Mouse (Mus musculus) lung, postnatal 0 days (tissue): ENCODE data around the gene Ass1. TPM values are rescaled to one million over a fixed set of nuclear protein-coding genes. Genes with fewer than 3 reads are reported as not detected.
A peak's percentile ranks its signal among the peaks of the same experiment; 100 is the strongest.

Experiments
- ATAC-seq: fragments of 200-750 bp; cut with Nextera tagmentation; 2 replicates; pipeline ENCODE4 v1.8.0; 2017; ENCODE audit warnings: moderate library complexity
- DNase-seq: peaks from one replicate; pipeline ENCODE4 v3.0.0-alpha.2; 2016; ENCODE audit warnings: low spot score
- H3K27ac ChIP-seq: fragments of 300-500 bp; sonication (generic); 2 replicates; pipeline ENCODE4 v1.5.1; 2014; ENCODE audit warnings: antibody characterized with exemption, mild to moderate bottlenecking, low read length, mixed read lengths
- H3K27me3 ChIP-seq: fragments of 300-500 bp; sonication (generic); replicated peaks from 2 replicates; pipeline ENCODE4 v1.6.1; 2014; ENCODE audit warnings: low read length, mixed read lengths; ENCODE audit not compliant: insufficient read depth
- H3K36me3 ChIP-seq: fragments of 300-500 bp; sonication (generic); 2 replicates; pipeline ENCODE4 v1.6.1; 2014; ENCODE audit warnings: low read length, mixed read lengths; ENCODE audit not compliant: insufficient read depth
- H3K4me1 ChIP-seq: fragments of 300-500 bp; sonication (generic); 2 replicates; pipeline ENCODE4 v1.6.1; 2014; ENCODE audit warnings: antibody characterized with exemption, low read depth, low read length, mixed read lengths; ENCODE audit not compliant: insufficient read depth
- H3K4me2 ChIP-seq: fragments of 300-500 bp; sonication (generic); replicated peaks from 2 replicates; pipeline ENCODE4 v1.6.1; 2014; ENCODE audit warnings: low read depth, mild to moderate bottlenecking, low read length, moderate library complexity, mixed read lengths
- H3K4me3 ChIP-seq: fragments of 300-500 bp; sonication (generic); 2 replicates; pipeline ENCODE4 v1.5.1; 2014; ENCODE audit warnings: low read depth, low read length
- H3K9ac ChIP-seq: fragments of 300-500 bp; sonication (generic); replicated peaks from 2 replicates; pipeline ENCODE4 v1.6.1; 2014; ENCODE audit warnings: low read depth, mild to moderate bottlenecking
- H3K9me3 ChIP-seq: fragments of 300-500 bp; sonication (generic); 2 replicates; pipeline ENCODE4 v1.6.1; 2016; ENCODE audit warnings: low read length, mixed read lengths
- CTCF ChIP-seq: IDR thresholded peaks from 2 replicates; pipeline ENCODE4 v1.5.1; 2016; ENCODE audit warnings: antibody characterized with exemption, mild to moderate bottlenecking
- EP300 ChIP-seq: IDR thresholded peaks from 2 replicates; pipeline ENCODE4 v1.6.1; 2016; ENCODE audit warnings: antibody characterized with exemption, mild to moderate bottlenecking, control low read depth
- WGBS: fragments of 180-500 bp; shearing (Covaris S2); extraction: QIAGEN DNeasy Blood & Tissue Kit; methylation state at CpG from one replicate; pipeline ENCODE4 v1.1.7; 2014; 5-methylcytosine and 5-hydroxymethylcytosine counted together
- polyA plus RNA-seq: library from polyadenylated mRNA; unstranded; fragments of >200 nt; fragmentation: Nextera tagmentation; extraction: Ambion mirVana; gene quantifications from 2 replicates; pipeline ENCODE4 v1.2.1, GENCODE M21; 2015

The Ass1 gene
- polyA plus RNA-seq = 26.0 and 27.0 TPM in 2 replicates

DNA sequence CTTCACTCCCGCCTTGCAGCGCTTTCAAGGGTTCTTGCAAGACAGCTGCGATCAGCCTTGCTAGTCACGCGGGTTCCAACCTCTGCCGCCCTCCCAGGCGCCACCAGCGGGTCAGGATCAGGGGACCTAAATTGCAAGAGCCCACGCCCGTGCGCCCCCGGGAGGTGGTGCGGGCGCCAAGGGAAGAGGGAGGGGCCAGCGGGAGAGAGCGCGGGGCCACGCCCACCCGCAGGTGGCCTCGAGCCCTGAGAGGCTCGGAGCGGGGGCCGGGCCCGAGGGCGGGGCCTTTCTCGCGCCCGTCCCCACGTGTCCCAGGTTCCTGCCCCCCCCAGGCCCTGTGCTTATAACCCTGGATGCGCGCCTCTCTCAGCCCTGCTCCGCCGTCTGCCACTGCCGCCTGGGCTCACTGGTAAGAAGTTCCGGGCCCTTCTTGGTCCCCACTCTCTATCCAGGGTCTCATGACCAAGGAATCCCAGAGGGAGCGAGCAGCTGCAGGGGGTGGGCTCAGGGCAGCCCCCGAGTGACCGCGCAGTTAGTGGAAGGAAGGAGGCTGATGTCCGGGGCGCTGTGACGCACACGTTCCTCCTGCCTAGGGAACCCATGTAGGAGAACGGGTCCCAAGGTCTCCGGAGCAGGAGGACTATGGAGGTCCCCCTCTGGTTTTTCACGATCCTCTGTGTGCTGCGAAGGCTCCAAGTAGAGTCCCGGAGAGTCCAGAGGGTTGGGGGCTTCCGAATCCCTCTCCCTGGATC lies at the start of gene Ass1:
Gene Ass1 (plus strand): TSS at position 277 of the 752 bp plus-strand sequence.
- H3K4me1 ChIP-seq = no peaks in the 10 kb centered on the region; the same call in 1 of the 2 replicates
- peak; percentile 94 for ATAC-seq
- no peaks in the 10 kb centered on the region for H3K27me3 ChIP-seq
- H3K9me3 ChIP-seq = no peaks in the 10 kb centered on the region
- H3K4me2 ChIP-seq = peak within 1 kb of the TSS; percentile 88
- no peaks in the 10 kb centered on the region for H3K36me3 ChIP-seq
- DNase-seq = peak; percentile 93
- peak; percentile 63 for TF ChIP-seq CTCF
- TF ChIP-seq EP300 = no peak
- H3K9ac ChIP-seq = peak within 1 kb of the TSS; percentile 52
- under 1% methylated on average over 37 of the region's 49 CpGs for WGBS
- peak within 1 kb of the TSS; percentile 76 for H3K27ac ChIP-seq
- peak within 1 kb of the TSS; percentile 50 for H3K4me3 ChIP-seq

DNA sequence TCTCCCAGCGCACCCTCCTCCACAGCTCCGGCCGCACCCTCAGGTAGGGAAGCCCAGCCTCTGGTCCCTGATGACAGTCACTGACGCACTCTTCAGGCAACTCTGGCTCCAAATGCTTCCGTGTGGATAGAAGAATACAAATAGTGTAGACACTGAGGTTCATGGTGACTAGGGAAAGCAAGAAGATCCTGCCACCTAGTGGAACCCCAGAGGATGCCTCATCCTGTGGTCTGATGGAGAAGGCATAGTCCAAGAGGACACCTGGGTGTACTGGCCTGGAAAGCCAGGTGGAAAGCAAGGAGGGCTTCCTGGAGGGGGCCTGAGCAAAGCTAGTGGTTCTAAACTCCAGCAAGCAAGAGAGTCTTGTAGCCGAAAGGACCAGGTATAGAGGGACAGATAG lies 49.1 kb upstream of the Ass1 start:
- DNase-seq (no peak), ATAC-seq (no peak)
- no peak overlapping the region for H3K4me2 ChIP-seq
- TF ChIP-seq CTCF (peak; percentile 54), EP300 (no peak)
- H3K27me3 ChIP-seq = no peaks in the 10 kb centered on the region
- H3K4me3 ChIP-seq = no peak overlapping the region
- WGBS = 75% methylated on average over 6 of the region's 6 CpGs
- no peaks in the 10 kb centered on the region for H3K9me3 ChIP-seq
- H3K27ac ChIP-seq = no peak overlapping the region
- H3K4me1 ChIP-seq = no peaks in the 10 kb centered on the region
- no peak overlapping the region for H3K9ac ChIP-seq
- H3K36me3 ChIP-seq = no peaks in the 10 kb centered on the region

DNA sequence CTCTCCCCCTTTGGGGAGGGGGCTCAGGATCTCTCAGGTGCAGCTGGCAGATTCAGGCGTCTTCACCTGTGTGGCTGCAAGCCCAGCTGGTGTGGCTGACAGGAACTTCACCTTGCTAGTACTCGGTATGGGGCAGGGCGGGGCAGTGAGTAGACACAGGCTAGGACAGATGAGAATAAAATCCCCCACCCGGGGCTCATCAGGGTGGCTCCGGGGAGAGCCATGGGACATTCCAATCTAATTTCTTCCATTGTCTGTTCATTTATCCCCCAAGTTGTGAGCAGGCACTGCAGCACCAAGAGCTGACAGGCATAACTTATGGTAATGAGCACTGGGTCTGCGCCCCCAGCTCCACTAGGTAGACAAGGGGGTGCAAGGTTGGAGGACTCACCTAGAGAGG lies 47.4 kb upstream of the Ass1 start:
- Histone ChIP-seq H3K27me3 (no peaks in the 10 kb centered on the region), H3K9ac (no peak overlapping the region), H3K4me1 (no peaks in the 10 kb centered on the region), H3K36me3 (no peaks in the 10 kb centered on the region), H3K4me3 (no peak overlapping the region), H3K9me3 (no peaks in the 10 kb centered on the region), H3K4me2 (no peak overlapping the region), H3K27ac (no peak overlapping the region)
- ATAC-seq = no peak
- DNase-seq = no peak
- WGBS = 58% methylated on average over 6 of the region's 6 CpGs
- TF ChIP-seq EP300 (no peak), CTCF (no peak)

DNA sequence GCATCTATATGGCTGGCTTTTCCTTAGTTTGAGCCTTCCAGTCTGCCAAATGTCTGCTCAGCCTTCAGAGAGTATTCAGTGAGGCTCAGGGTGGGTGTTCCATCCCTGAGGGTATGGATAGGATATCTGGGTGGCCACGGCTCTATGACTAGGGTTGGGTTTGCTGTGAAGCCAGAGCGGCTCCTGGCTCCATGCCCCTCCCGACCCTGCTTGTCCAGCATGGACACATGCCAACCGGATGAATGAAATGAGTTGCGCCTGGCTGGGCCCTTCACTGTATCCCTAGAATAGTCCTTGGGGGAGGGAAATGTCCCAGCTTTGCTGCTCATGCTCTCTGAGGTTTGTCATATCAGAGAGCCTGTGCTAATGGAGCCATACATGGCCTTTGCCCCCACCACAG lies 38.5 kb upstream of the Ass1 start:
- ATAC-seq (no peak), DNase-seq (no peak)
- no peaks in the 10 kb centered on the region for H3K36me3 ChIP-seq
- H3K27me3 ChIP-seq = no peaks in the 10 kb centered on the region
- no peak overlapping the region for H3K9ac ChIP-seq
- H3K27ac ChIP-seq = no peak overlapping the region
- no peak overlapping the region for H3K4me3 ChIP-seq
- no peaks in the 10 kb centered on the region for H3K4me1 ChIP-seq
- no peak overlapping the region for H3K4me2 ChIP-seq
- 51% methylated on average over 5 of the region's 5 CpGs for WGBS
- H3K9me3 ChIP-seq = no peaks in the 10 kb centered on the region
- no peak for TF ChIP-seq CTCF
- TF ChIP-seq EP300 = no peak

DNA sequence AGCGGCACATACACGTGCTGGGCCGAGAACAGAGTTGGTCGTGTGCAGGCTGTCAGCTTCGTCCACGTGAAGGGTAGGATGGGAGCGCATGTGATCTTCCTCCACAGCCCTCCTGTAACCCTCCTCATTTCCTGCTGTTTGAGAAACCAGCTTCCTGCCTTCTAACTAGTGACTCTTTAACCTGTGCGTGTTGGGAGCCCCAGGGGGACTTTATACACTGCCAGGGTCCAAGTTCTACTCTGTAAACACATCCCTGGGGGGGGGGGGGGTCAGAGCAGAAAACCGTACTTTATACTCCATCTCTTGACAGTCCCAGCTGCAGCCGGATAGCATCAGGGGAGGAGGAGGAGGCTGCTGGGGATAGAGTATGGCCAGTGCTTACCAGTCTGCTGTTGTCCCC lies 35.3 kb upstream of the Ass1 start:
- DNase-seq (no peak), ATAC-seq (peak; percentile 21; the same call in 1 of the 2 replicates)
- no peaks in the 10 kb centered on the region for H3K4me1 ChIP-seq
- TF ChIP-seq EP300 (no peak), CTCF (no peak)
- 29% methylated on average over 10 of the region's 10 CpGs for WGBS
- no peak overlapping the region for H3K27ac ChIP-seq
- no peaks in the 10 kb centered on the region for H3K27me3 ChIP-seq
- H3K4me3 ChIP-seq = no peak overlapping the region
- H3K9me3 ChIP-seq = no peaks in the 10 kb centered on the region
- no peaks in the 10 kb centered on the region for H3K36me3 ChIP-seq
- no peak overlapping the region for H3K9ac ChIP-seq
- no peak overlapping the region for H3K4me2 ChIP-seq

DNA sequence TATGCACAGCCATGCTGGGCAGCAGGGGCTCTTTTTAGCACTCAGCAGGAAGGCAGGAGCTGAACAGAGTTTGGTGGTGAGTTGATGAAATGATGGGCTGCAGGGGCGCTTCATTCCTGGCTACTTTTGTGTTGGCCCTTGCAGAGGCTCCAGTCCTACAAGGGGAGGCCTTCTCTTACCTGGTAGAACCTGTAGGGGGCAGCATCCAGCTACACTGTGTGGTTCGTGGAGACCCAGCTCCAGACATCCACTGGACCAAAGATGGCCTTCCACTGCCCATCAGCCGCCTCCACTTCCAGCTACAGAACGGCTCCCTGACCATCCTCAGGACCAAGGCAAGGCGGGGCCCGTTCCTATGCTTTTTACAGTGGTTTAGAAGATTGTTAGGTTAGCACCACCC lies 34.4 kb upstream of the Ass1 start:
- Histone ChIP-seq H3K9me3 (no peaks in the 10 kb centered on the region), H3K36me3 (no peaks in the 10 kb centered on the region), H3K27me3 (no peaks in the 10 kb centered on the region), H3K27ac (no peak overlapping the region), H3K4me2 (no peak overlapping the region), H3K4me3 (no peak overlapping the region), H3K9ac (no peak overlapping the region), H3K4me1 (no peaks in the 10 kb centered on the region)
- TF ChIP-seq EP300 (no peak), CTCF (peak; percentile 84)
- no peak for ATAC-seq
- 36% methylated on average over 6 of the region's 6 CpGs for WGBS
- peak; percentile 63 for DNase-seq
